Mouse (Mus musculus): Measurements from ENCODE around the gene A030005K14Rik. TPM values are rescaled to one million over a fixed set of nuclear protein-coding genes. Genes with fewer than 3 reads are reported as not detected.

The A030005K14Rik gene
- total RNA-seq, 2 experiments from 2014 or later, result not detected

- DNase-seq, result no peak
These were observed 22.1 kb downstream of the A030005K14Rik start for GRCm38 (mm10) chr1:83036892-83037667.

GRCm38 (mm10) chr1:83034509-83034908, 24.7 kb downstream of the A030005K14Rik start:
- no peak for DNase-seq

- DNase-seq, result no peak
These were observed 26.7 kb downstream of the A030005K14Rik start for GRCm38 (mm10) chr1:83032508-83032907.

GRCm38 (mm10) chr1:83031950-83032349, 27.2 kb downstream of the A030005K14Rik start:
- no peak for DNase-seq

GRCm38 (mm10) chr1:83016556-83016955, 42.6 kb downstream of the A030005K14Rik start:
- DNase-seq, result no peak

GRCm38 (mm10) chr1:83015329-83015879, 43.8 kb downstream of the A030005K14Rik start:
- DNase-seq, result no peak

GRCm38 (mm10) chr1:83014477-83014876, 44.7 kb downstream of the A030005K14Rik start:
- no peak for DNase-seq

Other genes starting within 250 kb of the A030005K14Rik start
- 10 to 100 TPM; 80.0 to 80.4 TPM for gene Agfg1, start 219.9 kb downstream of the A030005K14Rik start, total RNA-seq (2021)
- gene A030005L19Rik, start 146.1 kb downstream of the A030005K14Rik start, total RNA-seq (2021), result under 1 TPM in 1 of 2 experiments, not detected in 1; 0.60 TPM
- gene A030014E15Rik, start 134.5 kb downstream of the A030005K14Rik start, total RNA-seq (2021), result not detected
- not detected for gene Gm6217, start 128.0 kb downstream of the A030005K14Rik start, total RNA-seq (2021)
- gene A030003K21Rik, start 116.0 kb downstream of the A030005K14Rik start, total RNA-seq (2021), result not detected
- not detected for gene Gm7544, start 103.4 kb downstream of the A030005K14Rik start, total RNA-seq (2021)
- not detected for gene Gm47955, start 99.1 kb downstream of the A030005K14Rik start, total RNA-seq (2021)
- not detected for gene Gm47959, start 58.8 kb downstream of the A030005K14Rik start, total RNA-seq (2021)
- gene Slc19a3, start 20.9 kb downstream of the A030005K14Rik start, total RNA-seq (2021), result 1 to 10 TPM; 1.8 to 2.1 TPM
- gene Krtap28-10, start 16.9 kb downstream of the A030005K14Rik start, total RNA-seq (2021), result not detected
- gene Gm47969, start 14.4 kb downstream of the A030005K14Rik start, total RNA-seq (2021), result not detected
- not detected for gene Krtap28-13, start 1.6 kb upstream of the A030005K14Rik start, total RNA-seq (2021)
- gene Ccl20, start 57.4 kb upstream of the A030005K14Rik start, total RNA-seq (2021), result not detected
- under 1 TPM; 0.45 to 0.48 TPM for gene Daw1, start 100.4 kb upstream of the A030005K14Rik start, total RNA-seq (2021)